Mouse (Mus musculus) gastrocnemius, adult 2 months (tissue): ENCODE measurements at regions not wholly inside any gene's neighbourhood (a gene's known extent, or its start where the extent isn't known, plus 50 kb on each side); places are given as distances from the start of the nearest gene placed in this dataset.
"Not testable (repeated sequence)": the region's sequence is repeated elsewhere in the genome, so short reads cannot be mapped to it uniquely, and the experiment has no call there.

Experiments used
- DNase-seq: peaks from one replicate; pipeline ENCODE4 v3.0.0; 2022
- H3K27ac ChIP-seq: fragments of 200-600 bp; 2 replicates; pipeline ENCODE4 v1.8.1; 2022; ENCODE audit warnings: mild to moderate bottlenecking
- H3K4me3 ChIP-seq: fragments of 200-600 bp; 2 replicates; pipeline ENCODE4 v1.8.1; 2022; ENCODE audit warnings: mild to moderate bottlenecking, moderate library complexity
- CTCF ChIP-seq: fragments of 200-600 bp; IDR thresholded peaks from 2 replicates; pipeline ENCODE4 v1.8.1; 2022; ENCODE audit warnings: antibody characterized with exemption, mild to moderate bottlenecking, moderate library complexity
- intact Hi-C: fragments of 180-260 bp; cut with DNase I; formaldehyde crosslinking; loops from one replicate; pipeline ENCODE4 v1.15.1; 2025

DNA sequence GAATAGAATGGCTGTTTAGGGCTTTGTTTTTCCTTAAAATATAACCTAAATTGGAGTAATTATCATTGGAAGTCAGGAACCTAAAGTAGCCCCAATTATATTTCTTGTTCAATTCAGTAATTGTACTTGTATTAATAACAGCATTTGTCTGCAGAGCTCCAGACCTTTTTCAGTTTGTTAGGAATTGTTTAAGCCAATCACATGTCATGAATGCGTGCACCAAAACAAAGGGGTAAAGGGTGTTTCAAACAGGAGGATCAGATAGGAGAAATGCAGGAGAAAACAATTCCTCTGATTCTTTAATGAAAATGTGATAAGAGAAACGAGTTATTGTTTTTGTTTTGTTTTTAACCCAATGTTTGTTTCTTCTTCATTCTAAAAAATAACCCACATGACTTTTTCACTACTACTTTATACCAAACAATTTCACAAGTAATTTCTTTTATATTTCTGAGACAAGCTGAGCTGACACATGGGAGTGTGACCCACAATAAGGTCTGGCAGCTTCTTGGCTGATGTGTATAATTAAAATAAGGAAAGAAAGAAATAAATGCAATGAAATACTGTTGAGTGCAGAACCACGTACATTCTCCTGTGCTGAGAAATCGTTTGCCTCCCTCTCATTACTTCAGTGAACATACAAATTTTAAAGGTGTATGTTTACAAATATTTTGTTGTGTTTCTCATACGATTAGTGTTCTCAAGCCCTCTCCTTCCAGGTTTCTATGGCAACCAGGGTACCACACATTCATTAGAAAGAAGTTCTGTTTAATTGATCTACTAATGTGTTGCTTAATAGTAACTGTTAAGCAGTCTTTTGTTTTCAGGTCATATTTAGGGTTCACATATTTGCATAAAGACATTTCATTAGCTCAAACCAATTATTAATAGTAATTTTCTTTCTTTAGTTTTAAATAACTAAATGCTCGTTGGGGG is 397.7 kb downstream of the Isl1 start:
- no peak overlapping the region for H3K4me3 ChIP-seq
- intact Hi-C loops: no loop called here
- no peak for DNase-seq
- no peak overlapping the region for H3K27ac ChIP-seq
- TF ChIP-seq CTCF: no peak

DNA sequence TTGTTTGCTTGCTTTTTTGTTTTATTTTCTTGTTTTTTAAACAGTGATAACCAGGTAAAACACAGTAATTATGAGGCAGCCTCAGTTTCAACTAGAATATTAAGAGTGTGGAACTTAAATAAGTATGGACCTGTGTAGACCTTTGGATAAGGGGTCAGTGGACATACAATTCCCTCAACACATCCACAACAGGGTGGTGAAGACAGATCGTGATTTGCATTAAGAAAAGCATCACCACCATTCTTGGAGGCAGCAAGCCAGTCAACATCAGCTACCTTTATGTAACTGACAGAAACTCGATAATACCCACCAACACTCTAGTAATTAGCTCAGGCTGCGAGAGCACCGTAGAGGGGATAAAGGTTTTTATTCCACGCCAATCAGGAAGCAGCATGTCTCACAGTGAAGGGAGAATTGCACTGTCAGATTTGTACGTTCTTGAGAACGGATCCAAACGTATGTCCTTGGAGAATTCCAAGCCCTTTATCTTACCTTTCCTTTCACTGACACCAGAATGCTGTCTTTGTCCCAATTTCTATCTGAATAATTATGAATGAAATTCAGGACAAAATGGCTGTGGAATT is 398.5 kb downstream of the Isl1 start:
- no peak overlapping the region for H3K4me3 ChIP-seq
- no peak overlapping the region for H3K27ac ChIP-seq
- intact Hi-C loops: no loop called here
- TF ChIP-seq CTCF: no peak
- no peak for DNase-seq

DNA sequence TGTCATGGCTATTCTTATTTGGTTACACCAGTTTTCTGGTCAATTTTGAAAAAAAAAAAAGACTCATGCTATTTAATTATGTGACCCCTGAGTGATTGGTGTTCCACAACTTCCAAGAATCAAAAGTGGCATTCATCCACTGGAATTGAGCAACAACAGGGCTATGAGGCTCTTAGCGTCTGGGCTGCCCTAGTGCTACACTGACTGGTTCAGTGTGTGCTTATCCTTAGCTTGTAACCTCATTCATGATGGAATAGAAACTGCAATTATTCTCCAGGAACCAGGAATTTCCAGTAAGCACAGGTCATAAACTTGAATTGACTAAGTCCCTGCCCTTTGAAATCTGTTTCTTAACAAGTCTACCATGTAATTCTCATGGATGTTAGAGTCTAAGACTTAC is 428.9 kb downstream of the Isl1 start:
- DNase-seq: no peak
- Histone ChIP-seq H3K4me3 (no peak overlapping the region), H3K27ac (no peak overlapping the region)
- TF ChIP-seq CTCF: no peak
- intact Hi-C loops: no loop called here

DNA sequence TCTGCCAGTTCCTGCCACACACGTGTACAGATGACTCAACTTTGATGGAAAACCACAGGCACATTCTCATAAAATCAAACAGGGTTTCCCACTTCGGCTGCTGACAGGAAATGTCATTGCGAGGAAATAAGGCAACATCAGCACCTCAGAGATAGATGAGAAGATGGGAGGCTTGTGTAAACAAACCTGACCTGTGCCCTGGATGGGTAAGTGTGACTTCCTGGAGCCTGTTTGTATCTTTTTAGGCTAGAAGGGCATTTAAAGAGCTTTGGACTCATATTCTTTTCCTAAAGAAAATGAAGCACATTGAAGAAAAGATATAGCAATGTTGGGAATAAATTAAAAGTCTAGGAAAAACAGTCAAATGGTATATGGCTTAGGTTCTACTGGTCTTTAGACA is 449.0 kb downstream of the Isl1 start:
- H3K4me3 ChIP-seq: no peak overlapping the region
- no peak for TF ChIP-seq CTCF
- H3K27ac ChIP-seq: no peak overlapping the region
- intact Hi-C loops: no loop called here
- DNase-seq: no peak

DNA sequence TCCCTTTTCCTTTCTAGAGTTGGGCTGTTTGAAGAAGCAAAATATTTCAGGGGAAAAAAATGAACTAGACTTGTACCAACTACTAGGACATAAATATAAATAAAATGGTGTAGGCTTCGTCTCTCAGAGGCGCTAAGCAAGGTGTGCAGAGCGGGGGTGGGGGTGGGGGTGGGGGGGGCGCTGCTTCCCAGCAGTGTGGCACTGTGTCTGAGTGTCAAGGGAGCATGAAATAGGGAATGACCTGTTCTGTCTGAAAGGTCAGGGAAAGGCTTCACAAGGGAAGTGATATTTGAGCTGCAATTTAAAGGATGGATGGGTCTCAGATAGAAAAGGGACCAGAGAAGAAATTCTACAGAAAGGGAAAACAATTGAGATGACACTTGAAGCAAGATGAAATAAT is 452.9 kb downstream of the Isl1 start:
- no peak overlapping the region for H3K27ac ChIP-seq
- DNase-seq: no peak
- TF ChIP-seq CTCF: no peak
- intact Hi-C loops: no loop called here
- no peak overlapping the region for H3K4me3 ChIP-seq

DNA sequence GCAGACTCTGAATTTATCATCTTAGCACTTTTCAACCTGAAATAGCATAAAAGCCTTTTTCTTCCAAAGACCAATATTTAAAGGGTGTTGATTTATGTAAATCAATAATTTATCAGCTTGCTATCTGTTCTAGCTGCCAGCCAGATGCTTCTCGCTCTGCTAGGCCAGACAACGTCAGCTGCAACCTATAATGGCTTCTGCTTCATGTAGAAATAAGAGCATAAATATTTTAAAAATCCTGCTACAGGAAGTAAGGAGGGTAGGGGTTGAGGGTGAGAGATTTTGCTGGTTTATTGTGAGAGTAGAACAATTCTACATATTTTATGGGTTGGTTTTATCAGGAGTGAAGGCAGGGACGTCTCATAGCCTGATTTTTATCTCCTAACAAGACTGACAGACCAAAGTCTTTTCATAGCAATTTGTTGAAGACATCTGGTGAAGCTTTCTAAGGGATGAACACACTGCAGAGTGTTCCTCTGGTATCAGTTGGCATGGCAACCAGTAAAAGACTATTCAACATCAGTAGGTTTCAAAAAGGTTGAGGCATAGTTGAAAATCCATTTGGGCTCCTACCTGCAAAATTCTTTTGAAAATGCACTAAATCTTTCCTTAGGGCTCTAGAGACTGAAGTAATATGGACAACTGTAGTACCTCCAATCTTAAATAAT is 456.7 kb downstream of the Isl1 start:
- DNase-seq: no peak
- TF ChIP-seq CTCF: no peak
- intact Hi-C loops: no loop called here
- no peak overlapping the region for H3K27ac ChIP-seq
- no peak overlapping the region for H3K4me3 ChIP-seq

DNA sequence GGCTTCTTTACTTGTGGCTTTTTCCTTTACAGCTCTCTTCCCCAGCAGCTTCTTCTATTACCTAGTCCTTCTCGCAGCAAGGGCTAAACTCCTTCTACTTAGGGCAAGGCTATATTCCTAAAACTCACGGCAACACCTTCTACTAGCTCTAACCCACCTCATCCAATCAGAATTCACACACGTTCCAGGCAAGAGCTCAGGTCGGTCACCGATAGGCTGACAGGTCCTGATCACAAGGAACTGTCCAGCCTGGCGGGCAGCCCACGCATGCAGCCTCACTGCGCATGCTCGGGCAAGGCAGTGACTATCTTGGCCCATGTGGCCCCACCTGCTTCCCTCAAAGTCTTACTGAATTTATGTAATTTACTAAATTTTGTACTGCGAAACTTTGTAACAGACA is 466.4 kb downstream of the Isl1 start:
- intact Hi-C loops: no loop called here
- H3K4me3 ChIP-seq: no peak overlapping the region
- no peak overlapping the region for H3K27ac ChIP-seq
- DNase-seq: no peak
- TF ChIP-seq CTCF: no peak

DNA sequence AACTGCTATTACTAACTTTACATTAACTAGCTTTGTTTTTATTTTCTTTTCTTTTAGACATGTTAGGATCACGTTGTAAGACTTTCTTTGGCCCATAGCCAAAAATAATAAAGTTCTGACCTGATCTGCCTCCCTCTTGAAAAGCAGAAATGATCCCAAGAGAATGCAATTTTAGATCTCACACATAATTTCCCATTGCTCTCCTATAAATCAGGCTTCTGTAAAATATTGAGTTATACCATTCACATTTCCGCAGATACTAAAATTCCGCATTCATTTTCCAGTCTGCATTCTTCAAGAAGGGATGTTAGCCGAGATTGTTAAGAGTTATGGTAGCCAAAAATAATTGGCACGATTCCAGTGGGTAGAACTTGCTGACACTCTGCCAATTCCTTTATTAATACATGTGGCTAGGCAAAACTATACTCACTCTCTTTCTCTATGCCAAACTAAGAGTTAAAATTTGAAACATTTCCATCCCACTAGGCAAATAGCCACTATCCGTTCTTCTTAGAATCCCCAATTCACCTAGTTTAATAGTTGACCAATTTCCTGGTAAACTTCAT is 473.2 kb downstream of the Isl1 start:
- no peak overlapping the region for H3K27ac ChIP-seq
- H3K4me3 ChIP-seq: no peak overlapping the region
- TF ChIP-seq CTCF: no peak
- intact Hi-C loops: no loop called here
- no peak for DNase-seq

DNA sequence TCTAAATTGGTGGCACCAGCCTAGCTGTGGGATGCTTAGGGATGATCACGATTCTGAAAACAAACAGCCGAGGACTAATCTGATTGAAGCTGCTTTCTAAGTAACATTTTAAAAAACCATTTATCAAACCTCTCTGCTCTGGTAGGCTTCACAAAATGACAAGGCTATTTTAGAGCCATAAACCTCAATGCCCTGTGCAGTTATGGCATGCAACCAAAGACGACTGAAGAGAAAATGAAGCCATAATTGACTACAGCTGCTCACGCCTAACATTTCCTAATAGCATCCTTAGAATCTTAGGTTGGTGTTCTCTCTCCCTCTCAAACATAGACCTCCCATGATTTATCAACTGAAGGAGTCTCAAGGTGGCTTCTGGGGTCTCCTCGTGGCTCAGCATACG is 484.3 kb downstream of the Isl1 start:
- no peak for TF ChIP-seq CTCF
- DNase-seq: no peak
- Histone ChIP-seq H3K27ac (no peak overlapping the region), H3K4me3 (no peak overlapping the region)
- intact Hi-C loops: no loop called here

DNA sequence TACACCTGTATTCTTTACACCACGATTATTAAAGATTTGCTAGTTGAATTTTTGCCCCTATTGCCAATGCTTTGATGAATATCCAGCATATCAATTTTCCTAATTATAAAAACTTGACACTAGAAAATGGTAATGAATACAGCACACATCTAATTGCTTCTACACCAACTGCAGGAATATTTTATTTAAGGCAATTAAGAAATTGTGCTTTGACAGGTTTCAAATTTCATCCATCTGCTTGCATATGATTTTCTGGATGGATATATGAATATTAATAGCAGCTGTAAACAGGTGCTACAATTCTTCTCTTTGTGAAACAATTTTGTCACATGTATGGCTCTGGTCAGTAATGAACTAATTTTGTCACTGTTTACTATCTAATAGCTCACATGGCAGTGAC is 487.0 kb downstream of the Isl1 start:
- Histone ChIP-seq H3K27ac (no peak overlapping the region), H3K4me3 (no peak overlapping the region)
- DNase-seq: no peak
- no peak for TF ChIP-seq CTCF
- intact Hi-C loops: no loop called here

DNA sequence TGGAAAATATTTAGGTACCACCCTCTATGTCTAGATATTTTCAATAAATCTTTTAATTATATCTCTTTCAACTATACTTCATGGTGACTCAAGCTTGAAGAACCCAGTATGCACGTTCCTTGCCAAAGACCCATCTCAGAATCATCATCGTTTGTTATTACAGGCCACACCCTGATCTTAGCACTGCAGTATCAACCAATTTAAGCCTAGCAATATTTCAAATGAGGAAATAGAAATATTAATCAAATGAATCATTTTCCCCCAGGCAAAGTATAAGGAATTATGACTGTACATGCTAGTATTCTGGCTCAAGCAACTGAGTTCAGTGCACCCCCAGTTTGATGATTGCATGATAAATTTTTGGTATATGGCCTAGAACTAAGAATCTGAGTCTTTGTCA is 495.3 kb downstream of the Isl1 start:
- no peak overlapping the region for H3K4me3 ChIP-seq
- H3K27ac ChIP-seq: no peak overlapping the region
- TF ChIP-seq CTCF: no peak
- intact Hi-C loops: no loop called here
- DNase-seq: no peak

DNA sequence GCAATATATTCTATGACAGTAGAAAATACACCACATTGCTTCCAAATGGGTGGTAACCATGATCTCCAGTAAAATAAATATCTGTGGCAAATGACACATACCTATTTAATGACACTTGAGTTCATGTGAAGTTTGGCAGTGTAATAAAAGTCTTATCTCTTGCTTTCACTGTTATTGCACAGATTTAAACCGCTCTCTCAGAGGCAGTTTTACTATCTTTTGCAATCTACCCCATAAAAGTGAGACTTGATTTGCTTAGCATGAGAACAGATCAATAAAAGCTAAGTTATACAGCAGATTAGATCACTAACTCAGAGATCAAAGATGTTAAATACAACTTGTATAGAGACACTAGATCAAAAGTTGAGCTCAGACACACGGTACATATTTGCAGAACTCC is 510.2 kb downstream of the Isl1 start:
- intact Hi-C loops: no loop called here
- Histone ChIP-seq H3K27ac (no peak overlapping the region), H3K4me3 (no peak overlapping the region)
- no peak for TF ChIP-seq CTCF
- DNase-seq: no peak

DNA sequence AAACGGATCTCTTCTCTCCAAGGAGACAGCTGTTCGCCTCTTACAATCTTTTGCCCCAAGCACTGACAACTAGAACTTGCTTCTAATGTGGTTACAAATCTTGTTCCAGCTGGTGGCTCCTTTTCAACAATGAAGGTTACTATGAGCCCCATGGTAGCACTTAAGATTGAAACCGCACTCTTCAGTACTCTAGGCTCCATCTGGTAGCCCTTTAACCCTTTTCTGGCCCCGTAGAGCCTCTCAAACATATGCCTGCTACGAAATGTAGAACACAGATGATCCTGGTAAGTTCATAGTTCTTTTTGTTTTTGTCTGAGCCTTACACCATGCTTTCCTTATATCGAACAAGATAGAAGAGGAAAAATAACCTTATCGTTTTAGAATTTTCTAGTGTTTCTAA is 558.2 kb downstream of the Isl1 start:
- no peak for DNase-seq
- TF ChIP-seq CTCF: no peak
- no peak overlapping the region for H3K4me3 ChIP-seq
- no peak overlapping the region for H3K27ac ChIP-seq
- intact Hi-C loops: no loop called here

DNA sequence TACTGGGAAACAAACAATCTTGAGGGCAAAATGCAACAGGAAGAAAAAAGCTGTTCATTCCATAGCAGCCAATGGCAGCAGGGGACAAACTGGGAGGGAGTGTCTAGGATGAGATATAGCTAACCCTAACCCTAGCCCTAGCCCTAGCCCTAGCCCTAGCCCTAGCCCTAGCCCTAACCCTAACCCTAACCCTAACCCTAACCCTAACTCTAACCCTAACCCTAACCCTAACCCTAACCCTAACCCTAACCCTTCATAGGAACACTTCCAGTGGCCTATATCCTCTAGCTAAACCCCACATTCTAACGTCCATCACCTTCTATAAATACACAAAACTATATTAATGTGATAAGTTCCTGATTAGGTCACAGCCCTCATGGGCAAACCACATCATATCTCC is 567.4 kb downstream of the Isl1 start:
- H3K27ac ChIP-seq, H3K4me3 ChIP-seq, DNase-seq, intact Hi-C loops: not testable (repeated sequence)
